Mouse (Mus musculus) CH12.LX (cell line): ENCODE data around the gene Filip1l. TPM values are rescaled to one million over a fixed set of nuclear protein-coding genes. Genes with fewer than 3 reads are reported as not detected.
A peak's percentile ranks its signal among the peaks of the same experiment; 100 is the strongest.

Experiments
- DNase-seq: peaks from one replicate; pipeline ENCODE4 v3.0.0-alpha.2; 2013; ENCODE audit errors: extremely low read depth
- H3K27ac ChIP-seq: 2 replicates; pipeline ENCODE4 v1.5.1; 2012; ENCODE audit warnings: low read depth, mild to moderate bottlenecking, control low read depth, moderate library complexity; ENCODE audit not compliant: insufficient read depth
- H3K27me3 ChIP-seq: replicated peaks from 2 replicates; pipeline ENCODE3; 2012; ENCODE audit warnings: inconsistent platforms
- H3K36me3 ChIP-seq, 2 experiments: replicated peaks in 1 of 2; 2 replicates each; pipeline versions ENCODE3 to v1.6.1; 2012; ENCODE audit warnings: inconsistent platforms in 1 of 2, low read length in 1 of 2, mild to moderate bottlenecking in 1 of 2, mixed read lengths in 1 of 2, moderate library complexity in 1 of 2; ENCODE audit not compliant: control insufficient read depth in 1 of 2, insufficient read depth in 1 of 2
- H3K4me1 ChIP-seq, 2 experiments: 2 replicates each; pipeline ENCODE4 v1.6.1; 2012; ENCODE audit warnings: inconsistent platforms in 1 of 2, moderate library complexity in 1 of 2; ENCODE audit not compliant: insufficient read depth in 2 of 2, control insufficient read depth in 1 of 2
- H3K4me2 ChIP-seq: 2 replicates; pipeline ENCODE4 v1.6.1; 2012; ENCODE audit warnings: low read depth, mild to moderate bottlenecking, control low read depth; ENCODE audit not compliant: poor library complexity, insufficient read depth, severe bottlenecking
- H3K4me3 ChIP-seq, 3 experiments: fragments of 150-350 bp in 1 of 3; sonication (generic) in 1 of 3; replicated peaks in 1 of 3; 2 replicates each; pipeline versions ENCODE3 to v1.5.1; 2011 to 2012; ENCODE audit warnings: low read depth in 2 of 3, low read length in 2 of 3, mild to moderate bottlenecking in 2 of 3, moderate library complexity in 2 of 3, control low read depth in 1 of 3, improper control_type of control experiment in 1 of 3, inconsistent platforms in 1 of 3, mixed read lengths in 1 of 3; ENCODE audit not compliant: poor library complexity in 1 of 3
- H3K79me2 ChIP-seq: replicated peaks from 2 replicates; pipeline ENCODE4 v1.6.1; 2012; ENCODE audit warnings: mild to moderate bottlenecking, moderate library complexity; ENCODE audit not compliant: control insufficient read depth, poor library complexity, insufficient read depth, severe bottlenecking; ENCODE audit errors: extremely low read depth
- H3K9ac ChIP-seq: 2 replicates; pipeline ENCODE4 v1.6.1; 2012; ENCODE audit warnings: low read depth, mild to moderate bottlenecking, control low read depth, moderate library complexity; ENCODE audit not compliant: insufficient read depth
- H3K9me3 ChIP-seq: replicated peaks from 2 replicates; pipeline ENCODE3; 2012; ENCODE audit warnings: low read length, inconsistent platforms, mixed read lengths
- BHLHE40 ChIP-seq: IDR thresholded peaks from 2 replicates; pipeline ENCODE4 v1.6.1; 2011; ENCODE audit warnings: mild to moderate bottlenecking, low read depth, low read length, improper control_type of control experiment
- CHD1 ChIP-seq: IDR thresholded peaks from 2 replicates; pipeline ENCODE4 v1.6.1; 2012; ENCODE audit warnings: low read depth, low read length, improper control_type of control experiment, inconsistent platforms
- CHD2 ChIP-seq: IDR thresholded peaks from 2 replicates; pipeline ENCODE4 v1.6.1; 2011; ENCODE audit warnings: low read length, improper control_type of control experiment
- CTCF ChIP-seq, 2 experiments: IDR thresholded peaks in 1 of 2; conservative IDR thresholded peaks in 1 of 2; 2 replicates each; pipeline ENCODE4 v1.5.1; 2011 to 2012; ENCODE audit warnings: low read depth in 2 of 2, low read length in 2 of 2, improper control_type of control experiment in 1 of 2, inconsistent platforms in 1 of 2, mild to moderate bottlenecking in 1 of 2, moderate library complexity in 1 of 2
- E2F4 ChIP-seq: IDR thresholded peaks from 2 replicates; pipeline ENCODE4 v1.6.1; 2011; ENCODE audit warnings: low read depth, low read length, improper control_type of control experiment; ENCODE audit not compliant: insufficient replicate concordance
- ELF1 ChIP-seq: IDR thresholded peaks from 2 replicates; pipeline ENCODE4 v1.6.1; 2014; ENCODE audit warnings: low read depth, mild to moderate bottlenecking, inconsistent platforms, low read length, improper control_type of control experiment
- EP300 ChIP-seq: IDR thresholded peaks from 2 replicates; pipeline ENCODE4 v1.6.1; 2011; ENCODE audit warnings: low read length, improper control_type of control experiment
- ETS1 ChIP-seq: conservative IDR thresholded peaks from 2 replicates; pipeline ENCODE4 v1.6.1; 2012; ENCODE audit warnings: low read depth, mild to moderate bottlenecking, inconsistent platforms, low read length, improper control_type of control experiment, moderate library complexity
- JUN ChIP-seq: IDR thresholded peaks from 2 replicates; pipeline ENCODE4 v1.6.1; 2011; ENCODE audit warnings: low read depth, mild to moderate bottlenecking, low read length, improper control_type of control experiment, moderate library complexity; ENCODE audit not compliant: insufficient read depth
- JUND ChIP-seq: conservative IDR thresholded peaks from 2 replicates; pipeline ENCODE4 v1.6.1; 2011; ENCODE audit warnings: low read depth, low read length, improper control_type of control experiment
- KAT2A ChIP-seq: IDR thresholded peaks from 2 replicates; pipeline ENCODE4 v1.6.1; 2012; ENCODE audit warnings: low read length, improper control_type of control experiment, inconsistent platforms; ENCODE audit not compliant: insufficient replicate concordance
- MAFK ChIP-seq: IDR thresholded peaks from 2 replicates; pipeline ENCODE4 v1.6.1; 2011; ENCODE audit warnings: low read length, improper control_type of control experiment; ENCODE audit not compliant: insufficient replicate concordance
- MAX ChIP-seq: IDR thresholded peaks from 2 replicates; pipeline ENCODE4 v1.6.1; 2011; ENCODE audit warnings: low read length, improper control_type of control experiment
- MAZ ChIP-seq: IDR thresholded peaks from 2 replicates; pipeline ENCODE4 v1.6.1; 2012; ENCODE audit warnings: low read depth, mild to moderate bottlenecking, inconsistent platforms, low read length, improper control_type of control experiment, moderate library complexity
- MEF2A ChIP-seq: IDR thresholded peaks from 2 replicates; pipeline ENCODE4 v1.6.1; 2014; ENCODE audit warnings: low read depth, mild to moderate bottlenecking, inconsistent platforms, low read length, improper control_type of control experiment, borderline replicate concordance
- MXI1 ChIP-seq: IDR thresholded peaks from 2 replicates; pipeline ENCODE4 v1.6.1; 2011; ENCODE audit warnings: mild to moderate bottlenecking, low read depth, low read length, improper control_type of control experiment
- MYC ChIP-seq: IDR thresholded peaks from 2 replicates; pipeline ENCODE4 v1.6.1; 2011; ENCODE audit warnings: low read depth, mild to moderate bottlenecking, improper control_type of control experiment, low read length
- NELFE ChIP-seq: IDR thresholded peaks from 2 replicates; pipeline ENCODE4 v1.6.1; 2011; ENCODE audit warnings: low read depth, low read length, improper control_type of control experiment
- NRF1 ChIP-seq: IDR thresholded peaks from 2 replicates; pipeline ENCODE4 v1.6.1; 2014; ENCODE audit warnings: low read depth, mild to moderate bottlenecking, inconsistent platforms, low read length, improper control_type of control experiment, moderate library complexity
- PAX5 ChIP-seq: IDR thresholded peaks from 2 replicates; pipeline ENCODE4 v1.6.1; 2012; ENCODE audit warnings: low read length, inconsistent platforms, mixed read lengths
- POLR2A ChIP-seq: IDR thresholded peaks from 2 replicates; pipeline ENCODE4 v1.6.1; 2011; ENCODE audit warnings: low read depth, mild to moderate bottlenecking, improper control_type of control experiment, low read length
- RAD21 ChIP-seq: IDR thresholded peaks from 2 replicates; pipeline ENCODE4 v1.6.1; 2011; ENCODE audit warnings: low read depth, mild to moderate bottlenecking, low read length, improper control_type of control experiment, moderate library complexity
- RCOR1 ChIP-seq: conservative IDR thresholded peaks from 2 replicates; pipeline ENCODE4 v1.6.1; 2012; ENCODE audit warnings: low read depth, mild to moderate bottlenecking, inconsistent platforms, low read length, improper control_type of control experiment
- SIN3A ChIP-seq: IDR thresholded peaks from 2 replicates; pipeline ENCODE4 v1.6.1; 2012; ENCODE audit warnings: low read length, improper control_type of control experiment, inconsistent platforms
- SMC3 ChIP-seq: IDR thresholded peaks from 2 replicates; pipeline ENCODE4 v1.6.1; 2011; ENCODE audit warnings: low read depth, low read length, improper control_type of control experiment
- TBP ChIP-seq: conservative IDR thresholded peaks from 2 replicates; pipeline ENCODE4 v1.6.1; 2011; ENCODE audit warnings: low read depth, low read length, improper control_type of control experiment
- TCF12 ChIP-seq: IDR thresholded peaks from 2 replicates; pipeline ENCODE4 v1.6.1; 2014; ENCODE audit warnings: low read depth, mild to moderate bottlenecking, inconsistent platforms, low read length, improper control_type of control experiment
- USF1 ChIP-seq: IDR thresholded peaks from 2 replicates; pipeline ENCODE4 v1.6.1; 2014; ENCODE audit warnings: low read depth, mild to moderate bottlenecking, inconsistent platforms, low read length, improper control_type of control experiment
- USF2 ChIP-seq: conservative IDR thresholded peaks from 2 replicates; pipeline ENCODE4 v1.6.1; 2011; ENCODE audit warnings: low read depth, low read length, improper control_type of control experiment
- ZC3H11A ChIP-seq: IDR thresholded peaks from 2 replicates; pipeline ENCODE4 v1.6.1; 2012; ENCODE audit warnings: low read depth, mild to moderate bottlenecking, inconsistent platforms, low read length, improper control_type of control experiment
- ZKSCAN1 ChIP-seq: IDR thresholded peaks from 2 replicates; pipeline ENCODE4 v1.6.1; 2012; ENCODE audit warnings: low read depth, inconsistent platforms, low read length, improper control_type of control experiment, borderline replicate concordance
- ZMIZ1 ChIP-seq: IDR thresholded peaks from 2 replicates; pipeline ENCODE4 v1.6.1; 2012; ENCODE audit warnings: low read depth, mild to moderate bottlenecking, inconsistent platforms, low read length, improper control_type of control experiment
- ZNF384 ChIP-seq: IDR thresholded peaks from 2 replicates; pipeline ENCODE4 v1.6.1; 2012; ENCODE audit warnings: low read depth, low read length, improper control_type of control experiment, inconsistent platforms
- dilution Hi-C: fragments of 300-500 bp; cut with MboI; formaldehyde crosslinking; loops from 2 replicates; pipeline ENCODE4 v1.14.3; 2020; ENCODE audit warnings: low sequenced_read_pairs; ENCODE audit not compliant: extremely low pct_unique_long_range_greater_than_20kb, extremely low pct_ligation_motif_present
- in situ Hi-C: fragments of 300-500 bp; cut with MboI; formaldehyde crosslinking; loops from 3 replicates; pipeline ENCODE4 v1.14.3; 2019; ENCODE audit warnings: low sequenced_read_pairs, low pct_ligation_motif_present, low pct_unique_long_range_greater_than_20kb, mixed read lengths
- polyA plus RNA-seq: library from polyadenylated mRNA; unstranded; fragments of >175 nt; gene quantifications from 2 replicates; pipeline ENCODE4 v1.2.1, GENCODE M21; 2012; ENCODE audit warnings: low read depth; ENCODE audit not compliant: insufficient read length
- total RNA-seq, 2 experiments: library from RNA; depleted of rRNA; stranded (reverse); fragments of 300-350 nt in 1 of 2; fragments of >200 nt in 1 of 2; gene quantifications; 2 replicates each; pipeline ENCODE4 v1.2.3; 2012 to 2014

Gene Filip1l
- total and polyA plus RNA-seq, 3 experiments = 2.1 to 17.6 (median 5.7) TPM

- Histone ChIP-seq H3K4me2 (no peak overlapping the region), H3K27me3 (no peaks in the 10 kb centered on the region), H3K9ac (no peak overlapping the region), H3K9me3 (peaks cover 8% of the 10 kb centered on the region), H3K4me1 (peaks cover 5 to 18% of the 10 kb centered on the region in 2 experiments; a peak in 3 of 4 replicates), H3K79me2 (no peaks in the 10 kb centered on the region), H3K27ac (no peak overlapping the region), H3K36me3 (peaks cover 0 to 3% of the 10 kb centered on the region in 2 experiments), H3K4me3 (no peak overlapping the region)
- dilution Hi-C loops (no loop called here), in situ Hi-C loops (no loop called here)
- no peak for TF ChIP-seq MAZ
- TF ChIP-seq NELFE = no peak
- no peak for TF ChIP-seq POLR2A
- no peak for TF ChIP-seq JUND
- no peak for TF ChIP-seq E2F4
- no peak for DNase-seq
Measured at GRCm38 (mm10) chr16:57479776-57480175, 126.9 kb downstream of the Filip1l start.

GRCm38 (mm10) chr16:57482264-57482663 lies 129.4 kb downstream of the Filip1l start:
- H3K4me1 ChIP-seq = peaks cover 5 to 23% of the 10 kb centered on the region in 2 experiments; a peak in 3 of 4 replicates
- no peaks in the 10 kb centered on the region for H3K36me3 ChIP-seq
- no peak overlapping the region; the same call in 1 of the 2 replicates for H3K4me2 ChIP-seq
- dilution Hi-C loops (no loop called here), in situ Hi-C loops (no loop called here)
- H3K9ac ChIP-seq = no peak overlapping the region
- H3K27ac ChIP-seq = no peak overlapping the region
- H3K27me3 ChIP-seq = no peaks in the 10 kb centered on the region
- H3K9me3 ChIP-seq = no peaks in the 10 kb centered on the region
- H3K4me3 ChIP-seq = no peak overlapping the region
- H3K79me2 ChIP-seq = no peaks in the 10 kb centered on the region
- peak; percentile 90 for DNase-seq
- TF ChIP-seq ZC3H11A (no peak), CTCF (conservative IDR thresholded peaks at IDR 0.05 in 1 of 2, IDR thresholded peaks at IDR 0.05 in 1 of 2; ENCODE audit: low read depth in 2 of 2, low read length in 2 of 2) (no peak), USF1 (no peak), JUND (0 out of 2 replicates have a peak, but pooled peaks have one; percentile 46), EP300 (peak; percentile 73), E2F4 (no peak), PAX5 (no peak), RAD21 (no peak; the same call in 1 of the 2 replicates), CHD2 (peak; percentile 36; the same call in 1 of the 2 replicates), SMC3 (0 out of 2 replicates have a peak, but pooled peaks have one; percentile 4), TCF12 (peak; percentile 12; the same call in 1 of the 2 replicates), TBP (no peak), SIN3A (no peak), RCOR1 (no peak), BHLHE40 (0 out of 2 replicates have a peak, but pooled peaks have one; percentile 33), MXI1 (no peak), NRF1 (no peak), MYC (no peak), JUN (no peak), MEF2A (peak; percentile 27; the same call in 1 of the 2 replicates), ZNF384 (no peak), ZKSCAN1 (no peak), ELF1 (peak; percentile 60; the same call in 1 of the 2 replicates), USF2 (no peak), ETS1 (peak; percentile 70), MAX (peak; percentile 35; the same call in 1 of the 2 replicates), POLR2A (no peak), ZMIZ1 (no peak), CHD1 (no peak), MAFK (no peak), KAT2A (no peak)
